Mouse (Mus musculus) midbrain, embryonic 15.5 days (tissue): ENCODE measurements around the gene Jam3. TPM values are rescaled to one million over a fixed set of nuclear protein-coding genes. Genes with fewer than 3 reads are reported as not detected.

Experiments used
- ATAC-seq: fragments of 200-750 bp; cut with Nextera tagmentation; replicated peaks from 2 replicates; pipeline ENCODE4 v1.8.0; 2017; ENCODE audit warnings: moderate TSS enrichment
- H3K27ac ChIP-seq: fragments of 300-500 bp; sonication (generic); 2 replicates; pipeline ENCODE4 v1.5.1; 2015; ENCODE audit warnings: mild to moderate bottlenecking, inconsistent platforms
- H3K27me3 ChIP-seq: fragments of 300-500 bp; sonication (generic); replicated peaks from 2 replicates; pipeline ENCODE4 v1.6.1; 2015; ENCODE audit warnings: inconsistent platforms
- H3K36me3 ChIP-seq: fragments of 300-500 bp; sonication (generic); replicated peaks from 2 replicates; pipeline ENCODE4 v1.6.1; 2015; ENCODE audit warnings: inconsistent platforms
- H3K4me1 ChIP-seq: fragments of 300-500 bp; sonication (generic); 2 replicates; pipeline ENCODE4 v1.6.1; 2015; ENCODE audit warnings: inconsistent platforms
- H3K4me2 ChIP-seq: fragments of 300-500 bp; sonication (generic); 2 replicates; pipeline ENCODE4 v1.6.1; 2015; ENCODE audit warnings: inconsistent platforms, mild to moderate bottlenecking, moderate library complexity
- H3K4me3 ChIP-seq: fragments of 300-500 bp; sonication (generic); 2 replicates; pipeline ENCODE4 v1.5.1; 2015; ENCODE audit warnings: mild to moderate bottlenecking, inconsistent platforms
- H3K9ac ChIP-seq: fragments of 300-500 bp; sonication (generic); 2 replicates; pipeline ENCODE4 v1.6.1; 2015; ENCODE audit warnings: mild to moderate bottlenecking, inconsistent platforms
- H3K9me3 ChIP-seq: fragments of 300-500 bp; sonication (generic); 2 replicates; pipeline ENCODE4 v1.6.1; 2016; ENCODE audit warnings: inconsistent platforms
- WGBS: fragments of 180-500 bp; shearing (Covaris S2); methylation state at CpG from one replicate; pipeline ENCODE4 v1.1.7; 2015; ENCODE audit warnings: mixed read lengths; 5-methylcytosine and 5-hydroxymethylcytosine counted together
- polyA plus RNA-seq: library from polyadenylated mRNA; unstranded; fragments of >200 nt; fragmentation: Nextera tagmentation; extraction: Ambion mirVana; gene quantifications from 2 replicates; pipeline ENCODE4 v1.2.1, GENCODE M21; 2015

The Jam3 gene
- polyA plus RNA-seq, 1 experiment from 2014 or later, result 52.2 TPM

DNA sequence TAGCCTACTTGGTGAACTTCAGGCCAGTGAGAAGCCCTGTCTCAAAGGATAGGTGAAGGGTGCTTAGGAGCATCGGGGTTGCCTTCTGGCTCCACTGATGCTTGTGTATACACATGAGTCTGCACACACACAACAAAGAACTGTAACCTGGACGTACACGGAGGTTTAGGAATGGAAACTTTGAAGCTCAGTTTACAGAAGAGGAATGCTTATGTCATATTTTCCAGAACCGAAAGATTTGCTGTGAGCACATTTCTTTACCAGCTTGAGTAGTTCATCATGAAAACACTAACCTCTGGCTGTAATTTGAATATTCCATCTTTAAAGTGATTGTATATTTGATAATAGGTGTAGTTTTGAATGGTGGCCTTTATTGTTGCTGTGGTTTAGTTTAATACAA lies 84.3 kb downstream of the Jam3 start:
- H3K36me3 ChIP-seq, result peaks cover 45% of the 10 kb centered on the region
- H3K27ac ChIP-seq, result no peak overlapping the region
- no peak overlapping the region for H3K4me2 ChIP-seq
- WGBS, result 90% methylated on average over 4 of the region's 4 CpGs
- no peaks in the 10 kb centered on the region for H3K4me1 ChIP-seq
- no peaks in the 10 kb centered on the region for H3K9me3 ChIP-seq
- no peaks in the 10 kb centered on the region for H3K27me3 ChIP-seq
- H3K4me3 ChIP-seq, result no peak overlapping the region
- H3K9ac ChIP-seq, result no peak overlapping the region
- no peak for ATAC-seq

DNA sequence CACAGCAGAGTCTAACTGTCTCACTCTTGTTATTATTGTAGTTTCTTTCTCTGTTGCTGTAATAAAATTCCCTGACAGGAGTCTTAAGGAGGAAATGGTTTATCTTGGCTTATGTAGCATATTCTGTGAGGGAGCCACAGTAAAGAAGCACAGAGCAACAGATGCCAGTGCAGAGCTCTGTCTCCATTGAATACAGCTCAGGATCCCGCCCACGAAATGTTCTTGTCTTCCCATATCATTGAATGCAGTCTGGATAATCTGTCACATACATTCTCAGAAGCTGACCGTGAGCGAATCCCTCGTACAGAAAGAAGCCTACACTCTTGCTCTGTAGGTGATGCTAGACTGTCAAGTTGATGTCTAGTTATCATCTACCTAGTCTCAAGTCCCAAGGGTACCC lies 96.9 kb downstream of the Jam3 start:
- Histone ChIP-seq H3K9me3 (no peaks in the 10 kb centered on the region), H3K4me2 (no peak overlapping the region), H3K4me3 (no peak overlapping the region), H3K36me3 (peaks cover 52% of the 10 kb centered on the region), H3K27ac (no peak overlapping the region), H3K4me1 (no peaks in the 10 kb centered on the region), H3K9ac (no peak overlapping the region), H3K27me3 (no peaks in the 10 kb centered on the region)
- no peak for ATAC-seq
- WGBS, result 96% methylated on average over 5 of the region's 5 CpGs

DNA sequence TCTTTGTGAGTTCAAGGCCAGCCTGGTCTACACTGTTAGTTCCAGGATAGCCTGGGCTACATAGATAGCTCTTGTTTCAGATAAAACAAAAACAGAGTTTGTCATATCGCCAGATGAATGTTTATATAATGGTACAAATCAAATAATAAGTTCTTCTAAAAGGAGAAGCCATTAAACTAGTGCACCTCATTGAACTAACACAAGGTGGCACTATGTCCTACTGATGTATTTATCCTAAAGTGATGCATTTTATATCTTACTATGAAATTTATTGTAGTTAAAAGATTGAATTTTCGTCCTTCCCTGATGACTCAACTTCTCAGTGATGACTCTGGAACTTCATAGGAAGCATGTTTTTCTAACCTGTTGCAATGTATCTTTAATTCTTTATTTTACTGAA lies 105.7 kb downstream of the Jam3 start:
- Histone ChIP-seq H3K4me2 (no peak overlapping the region), H3K4me1 (no peaks in the 10 kb centered on the region), H3K27ac (no peak overlapping the region), H3K27me3 (no peaks in the 10 kb centered on the region), H3K9me3 (no peaks in the 10 kb centered on the region), H3K4me3 (no peak overlapping the region), H3K9ac (no peak overlapping the region), H3K36me3 (peaks cover 62% of the 10 kb centered on the region; the same call in 1 of the 2 replicates)
- 95% methylated on average over 2 of the region's 2 CpGs for WGBS
- ATAC-seq, result no peak

Other genes with a start within 250 kb of the Jam3 start
- gene Gm1110, start 232.3 kb downstream of the Jam3 start, polyA plus RNA-seq, result 0.23 and 0.34 TPM in 2 replicates
- 35.8 and 36.4 TPM in 2 replicates for gene Acad8, start 155.9 kb downstream of the Jam3 start, polyA plus RNA-seq
- gene Thyn1, start 155.7 kb downstream of the Jam3 start, polyA plus RNA-seq, result 122 TPM in 2 replicates
- 89.6 and 92.2 TPM in 2 replicates for gene Vps26b, start 125.4 kb downstream of the Jam3 start, polyA plus RNA-seq
- 15.1 and 16.5 TPM in 2 replicates for gene Ncapd3, start 125.2 kb downstream of the Jam3 start, polyA plus RNA-seq
- gene Igsf9b, start 143.8 kb upstream of the Jam3 start, polyA plus RNA-seq, result 22.7 and 23.1 TPM in 2 replicates
- 0.37 TPM in 1 of 2 replicates, not detected in the other for gene Spata19, start 241.4 kb upstream of the Jam3 start, polyA plus RNA-seq